Mouse (Mus musculus) spleen, postnatal 10 days (tissue): Measurements from ENCODE around the gene Mup11.
"Not testable (repeated sequence)": the region's sequence is repeated elsewhere in the genome, so short reads cannot be mapped to it uniquely, and the experiment has no call there.

ENCODE experiments used
- DNase-seq, 2 experiments: peaks; one replicate each; pipeline ENCODE4 v3.0.0; 2021 to 2022; ENCODE audit warnings: low spot score in 2 of 2

Gene Mup11

GRCm38 (mm10) chr4:60662311-60662710 is at the start of gene Mup11:
Gene Mup11, minus strand, starts transcription at chr4:60662411.
- not testable (repeated sequence) for DNase-seq
